Mouse (Mus musculus): ENCODE measurements around the gene Tex14.

The Tex14 gene

DNA sequence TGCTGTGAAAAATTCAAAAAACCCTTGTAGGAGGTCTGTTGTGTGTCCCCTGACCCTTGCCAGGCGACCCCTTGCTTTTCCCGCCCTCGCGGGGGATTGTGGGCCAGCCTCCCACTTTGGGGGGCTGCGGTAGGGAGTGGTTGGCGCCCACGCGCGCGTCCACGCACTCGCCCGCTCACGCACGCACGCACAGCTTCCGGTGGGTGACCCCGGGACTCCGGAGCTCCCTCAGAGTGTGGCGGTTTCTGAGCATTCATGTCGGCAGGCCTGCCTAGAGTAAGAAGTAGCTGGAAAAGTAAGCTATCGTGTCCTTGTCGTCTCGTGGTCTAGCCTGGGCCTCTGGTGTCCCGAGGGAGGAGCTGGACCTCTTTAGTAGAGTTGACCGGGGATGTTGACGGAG lies at the start of gene Tex14, which contains the start of gene Rad51c:
Gene Tex14, plus strand, starts transcription at position 190 of the 400 bp plus-strand sequence.
Gene Rad51c, minus strand, starts transcription at position 79 of the 400 bp plus-strand sequence.
- no peak for DNase-seq (ENCODE audit: low read depth, low spot score)

DNA sequence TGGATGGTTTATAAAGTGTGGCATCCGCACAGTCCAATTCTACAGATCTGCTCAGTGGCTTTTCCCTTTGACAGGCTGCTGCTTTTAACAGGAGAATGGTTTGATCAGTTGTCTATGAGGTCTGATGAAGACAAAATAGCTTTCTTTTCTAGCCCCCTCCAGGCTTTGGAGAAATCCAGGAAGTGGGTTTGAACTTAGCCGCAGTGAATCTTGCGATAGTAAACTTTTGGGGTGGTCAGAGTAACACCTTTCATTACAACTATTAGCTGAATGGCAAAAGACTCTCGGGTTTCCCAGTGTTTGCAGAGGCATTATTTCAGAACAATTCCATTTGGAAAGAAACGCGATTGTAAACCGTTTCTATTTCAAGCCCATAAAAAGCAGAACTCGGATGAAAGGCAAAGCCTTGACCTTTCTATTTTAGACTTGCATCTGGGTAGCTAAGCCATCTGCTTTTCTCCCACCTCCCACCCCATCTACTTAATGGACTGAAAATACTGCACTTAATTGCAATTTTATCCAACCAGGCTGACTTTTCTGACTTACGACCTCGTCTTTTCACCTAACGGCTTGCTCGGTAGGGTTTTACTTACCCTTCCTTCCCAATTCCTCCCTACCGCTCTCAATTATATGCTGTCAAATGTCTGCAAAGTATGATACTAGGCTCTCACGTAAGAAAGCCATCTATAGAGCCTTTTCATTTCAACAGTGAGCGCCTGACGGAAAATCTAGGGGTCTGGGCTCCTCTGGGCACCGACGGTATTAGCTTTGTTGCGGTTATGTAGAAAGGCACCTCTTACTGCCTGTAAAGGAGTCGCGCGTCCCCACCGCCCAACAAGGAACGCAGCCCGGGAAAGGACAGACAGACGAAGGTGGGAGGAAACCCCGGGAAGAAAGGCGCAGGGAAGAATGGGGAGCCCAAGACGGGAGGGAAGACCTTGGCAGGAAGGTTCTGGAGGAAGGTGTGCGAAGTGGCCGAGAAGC lies 47.3 kb upstream of the Tex14 start:
- no peak for DNase-seq (ENCODE audit: low read depth, low spot score)

DNA sequence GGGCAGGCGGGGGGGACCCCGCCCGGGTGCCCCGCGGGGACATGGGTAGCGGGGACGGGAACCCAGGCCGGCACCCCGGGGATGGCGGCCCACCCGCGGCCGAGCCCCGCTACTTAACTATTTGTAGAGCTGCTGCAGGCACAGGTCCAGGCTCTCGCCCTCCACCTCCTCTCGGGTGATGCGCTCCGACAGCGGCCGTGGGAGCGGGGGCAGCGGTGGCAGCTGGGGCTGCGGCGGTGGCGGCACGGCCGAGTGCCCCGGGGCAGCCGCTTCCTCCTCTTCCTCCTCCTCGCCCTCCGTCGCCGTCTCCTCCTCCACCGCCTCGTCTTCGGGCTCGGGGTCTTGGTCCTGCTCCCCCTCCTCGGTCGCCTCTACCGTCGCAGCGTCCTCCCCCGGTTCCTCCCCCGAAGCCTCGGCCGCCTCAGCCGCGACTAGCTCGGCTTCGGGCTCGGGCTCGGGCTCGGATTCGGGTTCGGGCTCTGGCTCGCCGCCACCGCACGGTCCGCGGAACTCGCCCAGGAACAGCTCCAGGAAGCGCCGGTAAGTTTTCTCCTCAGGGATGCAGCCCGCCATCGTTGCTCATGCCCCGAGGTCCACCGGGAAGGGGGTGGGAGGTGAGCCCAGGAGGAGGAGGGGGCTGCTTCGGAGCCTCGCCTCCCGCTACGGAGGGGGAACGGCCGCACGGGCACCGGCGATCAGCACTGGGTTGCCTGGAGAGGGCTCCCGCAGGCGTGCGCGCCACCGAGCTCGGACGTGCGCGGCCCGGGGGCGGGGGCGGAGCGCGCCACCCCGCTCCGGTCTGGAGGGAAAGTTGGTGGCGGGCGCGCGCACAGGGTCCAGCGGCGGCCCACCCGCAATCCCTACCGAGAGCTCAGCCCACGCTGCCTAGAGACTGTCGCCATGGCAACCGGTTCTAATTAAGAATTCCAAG lies 46.3 kb upstream of the Tex14 start, which contains the start of gene Ppm1e:
Gene Ppm1e, minus strand, starts transcription at position 693 of the 931 bp plus-strand sequence.
- no peak for DNase-seq (ENCODE audit: low read depth, low spot score)

DNA sequence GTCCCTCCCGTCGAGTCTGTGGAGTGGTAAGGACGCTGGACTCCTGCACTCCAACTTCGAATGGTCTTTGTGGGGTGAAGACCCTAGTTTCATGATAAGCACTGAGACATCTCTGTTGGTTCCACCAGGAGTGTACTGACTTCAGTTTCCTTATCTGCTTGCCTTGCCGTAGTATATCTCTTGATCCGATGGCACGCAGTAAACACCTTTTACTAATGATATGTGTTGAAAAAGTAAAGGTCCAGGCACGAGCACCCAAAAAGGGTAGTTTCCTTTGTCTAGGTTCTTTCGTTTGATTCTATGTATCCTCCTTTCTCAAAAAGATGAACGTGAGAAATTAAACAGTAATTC lies 45.6 kb upstream of the Tex14 start:
- DNase-seq (ENCODE audit: low read depth, low spot score): no peak

DNA sequence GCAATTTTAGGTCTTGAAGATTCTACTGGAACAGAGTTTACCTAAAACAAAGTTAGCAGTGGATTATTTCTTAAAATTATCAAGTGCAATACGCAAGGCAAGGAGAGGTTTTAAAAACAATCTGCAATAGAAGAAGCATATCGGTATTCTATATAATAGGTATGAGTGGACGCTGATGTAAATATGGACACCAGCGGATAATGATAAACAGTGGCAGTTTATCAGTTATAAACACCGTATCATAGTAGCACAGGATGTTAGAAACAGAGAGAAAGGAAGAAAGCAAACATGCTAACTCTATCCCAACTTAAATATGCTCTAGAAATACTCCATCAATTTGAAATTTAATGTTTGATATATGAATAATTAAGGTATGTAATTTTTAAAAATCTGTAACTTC lies 39.7 kb upstream of the Tex14 start:
- DNase-seq (ENCODE audit: low read depth, low spot score): no peak

DNA sequence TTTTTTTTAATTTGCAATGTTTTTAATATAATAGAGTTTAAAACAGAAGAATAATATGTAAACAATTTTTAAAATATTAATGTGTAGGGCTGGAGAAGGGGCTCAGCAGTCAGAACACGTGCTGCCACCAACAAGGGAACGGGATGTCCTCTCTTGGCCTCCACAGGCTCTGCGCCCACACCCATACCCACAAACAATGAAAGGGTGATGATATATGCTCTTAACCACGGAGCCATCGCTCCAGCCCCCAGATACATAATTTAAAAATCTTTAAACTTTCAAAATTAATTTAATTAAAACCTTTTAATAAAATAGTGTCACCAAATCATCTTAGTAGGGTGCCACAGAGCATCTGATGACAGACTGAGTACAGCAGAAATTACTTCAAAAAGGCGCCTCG lies 37.8 kb upstream of the Tex14 start:
- no peak for DNase-seq (ENCODE audit: low read depth, low spot score)

DNA sequence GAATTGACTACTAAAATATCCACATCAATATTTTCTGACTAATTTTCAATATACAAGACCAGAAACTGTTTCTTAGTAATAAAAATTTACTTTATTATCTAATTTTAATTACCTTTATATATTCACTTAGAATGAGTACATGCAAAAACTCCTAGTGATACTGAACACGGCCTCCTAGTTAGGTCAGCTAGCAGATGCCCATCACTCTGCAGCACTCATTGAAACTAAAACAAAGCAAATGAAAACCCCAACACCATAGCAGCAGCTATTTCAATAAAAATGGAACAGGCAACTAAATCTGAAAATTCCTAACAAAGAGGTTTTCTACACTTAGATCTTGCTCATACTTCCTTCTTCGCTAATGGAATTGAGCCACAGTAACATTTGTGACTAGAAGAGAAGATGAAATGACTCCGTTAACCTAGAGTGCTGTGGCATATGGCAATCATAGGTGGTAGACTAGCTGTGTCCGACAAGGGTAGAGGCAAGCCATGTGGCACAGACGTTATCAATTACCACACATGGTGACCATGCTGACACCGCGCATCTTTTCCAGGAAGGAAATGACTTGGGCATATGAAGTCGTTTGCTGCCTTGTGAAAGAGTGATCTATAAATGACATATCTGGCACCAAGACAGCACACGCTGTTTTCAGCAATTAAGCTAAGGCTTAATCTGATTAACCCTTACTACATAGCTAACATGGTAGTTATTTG lies 36.8 kb upstream of the Tex14 start:
- no peak for DNase-seq (ENCODE audit: low read depth, low spot score)

DNA sequence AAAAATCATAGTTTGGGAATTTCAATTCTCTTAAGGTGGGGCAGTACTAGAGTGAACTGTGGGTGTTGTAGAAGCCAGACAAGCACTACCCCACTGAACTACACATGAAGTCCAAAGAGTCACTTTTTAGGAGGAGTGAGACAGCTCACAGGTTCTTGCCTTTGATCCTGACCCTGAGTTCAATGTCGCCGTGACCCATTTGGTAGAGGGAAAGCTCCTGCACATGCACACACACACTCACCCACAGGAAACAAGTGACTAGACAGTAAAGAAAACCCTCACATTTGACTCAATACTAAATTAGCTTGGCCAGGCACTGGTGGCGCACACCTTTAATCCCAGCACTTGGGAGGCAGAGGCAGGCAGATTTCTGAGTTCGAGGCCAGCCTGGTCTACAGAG lies 20.3 kb upstream of the Tex14 start:
- no peak for DNase-seq (ENCODE audit: low read depth, low spot score)

DNA sequence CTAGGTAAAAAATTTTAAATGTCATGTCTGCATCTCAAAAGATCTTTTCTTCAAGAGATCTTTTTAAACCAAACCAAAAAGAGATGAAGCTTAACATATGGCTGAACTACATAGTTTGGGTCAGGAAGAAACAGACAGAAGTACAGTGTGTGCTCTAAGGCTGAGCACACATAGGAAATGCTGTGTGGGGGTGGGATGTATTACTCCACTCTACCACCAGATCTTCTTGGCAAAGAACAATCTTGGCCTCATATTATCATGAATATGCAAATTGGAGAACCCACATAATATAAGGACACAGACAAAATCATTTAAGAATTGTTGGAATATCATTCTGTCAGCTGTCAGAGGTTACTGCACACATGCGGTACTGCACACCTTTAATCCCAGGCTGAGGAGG lies 19.2 kb upstream of the Tex14 start:
- no peak for DNase-seq (ENCODE audit: low read depth, low spot score)

DNA sequence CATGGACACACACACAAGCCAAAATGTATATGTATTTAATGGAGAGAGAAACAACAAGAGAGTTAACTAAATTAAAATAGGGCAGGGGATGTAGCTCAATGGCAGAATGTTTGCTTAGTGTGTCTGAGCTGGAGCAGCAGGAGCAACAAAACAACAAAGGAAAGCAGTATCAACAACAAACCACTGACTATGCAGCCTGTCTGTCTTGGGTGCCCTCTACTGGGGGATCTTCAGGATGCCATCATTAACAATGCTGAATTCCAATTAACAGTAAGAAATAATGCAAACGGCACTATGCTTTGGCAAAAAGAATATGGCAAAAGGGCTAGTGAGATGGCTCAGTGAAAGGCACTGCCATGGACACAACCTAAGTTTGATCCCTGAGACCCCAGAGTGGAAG lies 11.0 kb upstream of the Tex14 start:
- peak; percentile 69 for DNase-seq (ENCODE audit: low read depth, low spot score)

DNA sequence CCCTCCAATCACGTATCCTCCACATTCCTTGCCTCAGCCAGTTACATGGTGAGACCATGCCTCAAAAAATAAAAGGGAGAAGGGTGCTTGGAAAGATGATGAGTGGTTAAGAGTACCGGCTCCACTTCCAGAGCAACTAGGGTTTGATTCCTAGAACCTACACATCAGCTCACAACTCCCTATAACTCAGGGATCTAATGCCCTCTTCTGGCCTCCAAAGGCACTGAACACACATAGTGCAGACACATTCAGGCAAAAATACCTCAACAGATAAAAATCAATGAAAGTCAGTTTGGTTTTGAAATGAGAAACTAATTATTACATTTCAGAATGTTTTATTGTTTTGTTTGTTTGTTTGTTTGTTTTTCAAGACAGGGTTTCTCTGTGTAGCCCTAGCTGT lies 6.5 kb upstream of the Tex14 start:
- DNase-seq (ENCODE audit: low read depth, low spot score): peak; percentile 27

DNA sequence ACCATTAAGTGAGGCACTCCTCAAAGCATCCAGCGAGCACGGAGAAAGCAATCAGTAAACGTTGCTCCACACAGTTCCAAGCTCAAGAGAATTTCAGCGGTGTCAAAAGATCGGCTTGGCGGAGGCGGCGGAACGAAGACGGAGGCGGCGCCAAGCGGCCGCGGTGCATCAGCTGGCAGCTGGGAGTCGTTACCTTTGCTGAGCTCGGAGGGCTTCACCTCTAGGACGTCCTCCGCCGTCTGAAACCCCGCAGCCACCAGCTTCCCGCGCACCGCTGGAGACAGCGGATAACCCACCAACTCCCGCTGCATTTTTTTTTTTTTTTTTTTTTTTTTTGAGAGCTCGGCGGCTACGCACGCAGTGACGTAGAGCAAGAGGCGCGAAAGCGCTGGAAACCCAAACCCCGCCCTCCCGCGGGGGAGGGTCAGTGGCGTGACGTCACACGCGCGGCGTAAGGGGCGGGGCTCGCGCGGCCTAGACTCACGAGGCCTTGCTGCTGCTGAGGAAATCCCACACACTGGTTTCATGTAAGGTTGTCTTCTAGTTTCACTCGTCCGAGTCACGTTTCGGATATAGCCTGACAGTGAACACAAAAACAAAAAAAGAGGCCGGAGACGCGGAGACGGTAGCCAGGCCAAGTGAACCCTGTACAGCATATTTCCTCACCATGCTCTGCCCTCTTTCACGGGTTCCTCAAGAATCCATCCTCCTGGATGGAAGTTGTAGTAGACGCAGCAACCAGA lies 583 bp upstream of the Tex14 start:
- DNase-seq (ENCODE audit: low read depth, low spot score): peak; percentile 93

DNA sequence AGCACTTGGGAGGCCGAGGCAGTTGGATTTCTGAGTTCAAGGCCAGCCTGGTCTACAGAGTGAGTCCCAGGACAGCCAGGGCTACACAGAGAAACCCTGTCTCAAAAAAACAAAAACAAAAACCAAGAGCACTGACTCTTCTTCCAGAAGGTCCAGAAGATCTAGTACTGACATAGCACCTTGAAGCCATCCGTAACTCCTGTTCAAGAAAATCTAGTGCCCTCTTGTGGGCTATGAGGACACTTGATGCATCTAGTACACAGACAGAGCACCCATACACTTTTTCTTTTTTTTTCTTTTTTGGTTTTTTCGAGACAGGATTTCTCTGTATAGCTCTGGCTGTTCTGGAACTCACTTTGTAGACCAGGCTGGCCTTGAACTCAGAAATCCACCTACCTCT lies 8.5 kb downstream of the Tex14 start:
- peak; percentile 68 for DNase-seq (ENCODE audit: low read depth, low spot score)

DNA sequence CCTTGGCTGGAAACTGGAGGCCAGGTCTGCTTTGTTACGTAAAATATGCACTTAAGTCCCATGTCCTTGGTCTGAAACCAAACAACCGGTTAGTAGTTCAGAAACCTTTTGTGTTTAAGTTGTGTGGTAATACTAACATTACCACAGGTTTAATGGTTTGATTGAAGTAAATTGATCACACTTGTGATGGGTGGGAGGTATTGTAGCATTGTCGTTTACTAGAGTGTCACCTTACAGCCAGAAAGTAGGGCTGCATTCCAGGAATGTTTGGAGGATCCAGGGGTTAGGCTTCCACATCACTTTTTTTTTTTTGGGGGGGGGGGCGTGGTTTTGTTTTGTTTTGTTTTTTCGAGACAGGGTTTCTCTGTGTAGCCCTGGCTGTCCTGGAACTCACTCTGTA lies 11.3 kb downstream of the Tex14 start:
- no peak for DNase-seq (ENCODE audit: low read depth, low spot score)

DNA sequence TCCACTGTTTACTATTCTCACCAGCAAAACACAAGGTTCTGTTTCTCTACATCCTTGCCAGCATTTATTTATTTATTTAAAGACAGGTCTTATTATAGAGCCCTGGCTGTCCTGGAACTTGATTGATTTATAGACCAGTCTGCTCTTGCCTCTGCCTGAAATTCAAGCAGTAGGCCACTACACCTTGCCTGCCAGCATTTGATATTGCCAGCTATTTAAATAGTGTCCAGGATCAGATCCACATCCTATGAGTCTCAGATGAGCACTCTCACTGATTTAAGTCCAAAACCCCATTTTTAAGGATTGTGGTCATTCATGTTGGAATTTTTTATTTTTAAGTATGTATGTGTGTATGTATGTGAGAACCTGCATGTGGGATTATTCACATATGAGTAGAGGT lies 16.0 kb downstream of the Tex14 start:
- DNase-seq (ENCODE audit: low read depth, low spot score): no peak

DNA sequence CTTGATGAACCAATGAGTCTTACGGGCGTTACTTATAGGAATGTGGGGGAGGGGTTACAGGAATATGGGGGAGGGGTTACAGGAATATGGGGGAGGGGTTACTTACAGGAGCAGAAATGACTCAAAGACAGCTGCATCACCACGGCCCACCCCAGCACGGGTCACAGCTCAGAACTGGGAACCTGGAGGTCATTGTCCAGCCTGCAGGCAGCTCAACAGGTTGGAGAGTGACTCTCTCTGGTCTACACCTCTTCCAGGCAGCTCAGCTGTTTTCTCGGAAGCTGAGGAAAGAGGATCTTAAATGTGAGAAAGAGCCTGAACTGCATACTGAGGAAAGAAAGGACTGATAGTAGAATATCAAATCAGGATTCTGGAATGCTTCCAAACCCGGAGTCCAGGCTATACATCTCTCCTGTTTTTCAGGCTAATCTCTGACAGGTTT lies 16.9 kb downstream of the Tex14 start:
- DNase-seq (ENCODE audit: low read depth, low spot score): peak; percentile 50

DNA sequence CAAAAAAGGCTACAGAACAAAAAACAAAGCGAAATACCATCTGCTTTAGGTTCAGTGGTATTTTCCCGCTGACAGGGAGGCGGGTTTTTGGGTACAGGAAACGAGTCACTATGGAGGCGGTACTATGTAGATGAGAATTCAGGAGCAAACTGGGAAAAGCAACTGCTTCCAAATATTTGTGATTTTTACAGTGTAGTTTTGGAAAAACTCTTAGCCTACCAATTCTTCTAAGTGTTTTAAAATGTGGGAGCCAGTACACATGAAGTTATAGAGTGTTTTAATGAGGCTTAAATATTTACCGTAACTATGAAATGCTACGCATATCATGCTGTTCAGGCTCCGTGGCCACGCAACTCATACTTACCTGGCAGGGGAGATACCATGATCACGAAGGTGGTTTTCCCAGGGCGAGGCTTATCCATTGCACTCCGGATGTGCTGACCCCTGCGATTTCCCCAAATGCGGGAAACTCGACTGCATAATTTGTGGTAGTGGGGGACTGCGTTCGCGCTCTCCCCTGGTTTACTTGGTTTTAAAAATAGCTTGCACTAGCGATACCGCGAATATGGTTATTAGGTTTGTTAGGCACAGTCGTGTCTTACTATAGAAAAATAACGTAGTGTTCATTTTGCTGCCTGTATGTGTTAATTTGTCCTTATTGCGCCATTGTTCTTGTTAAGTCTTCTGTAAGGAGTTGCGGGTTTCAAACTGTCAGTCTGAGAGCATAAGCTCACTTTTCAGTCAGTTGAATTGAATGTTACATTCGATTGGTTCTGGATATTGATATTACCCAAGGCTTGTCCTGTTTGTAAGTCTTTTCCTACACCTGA lies 17.9 kb downstream of the Tex14 start:
- peak; percentile 98 for DNase-seq (ENCODE audit: low read depth, low spot score)

DNA sequence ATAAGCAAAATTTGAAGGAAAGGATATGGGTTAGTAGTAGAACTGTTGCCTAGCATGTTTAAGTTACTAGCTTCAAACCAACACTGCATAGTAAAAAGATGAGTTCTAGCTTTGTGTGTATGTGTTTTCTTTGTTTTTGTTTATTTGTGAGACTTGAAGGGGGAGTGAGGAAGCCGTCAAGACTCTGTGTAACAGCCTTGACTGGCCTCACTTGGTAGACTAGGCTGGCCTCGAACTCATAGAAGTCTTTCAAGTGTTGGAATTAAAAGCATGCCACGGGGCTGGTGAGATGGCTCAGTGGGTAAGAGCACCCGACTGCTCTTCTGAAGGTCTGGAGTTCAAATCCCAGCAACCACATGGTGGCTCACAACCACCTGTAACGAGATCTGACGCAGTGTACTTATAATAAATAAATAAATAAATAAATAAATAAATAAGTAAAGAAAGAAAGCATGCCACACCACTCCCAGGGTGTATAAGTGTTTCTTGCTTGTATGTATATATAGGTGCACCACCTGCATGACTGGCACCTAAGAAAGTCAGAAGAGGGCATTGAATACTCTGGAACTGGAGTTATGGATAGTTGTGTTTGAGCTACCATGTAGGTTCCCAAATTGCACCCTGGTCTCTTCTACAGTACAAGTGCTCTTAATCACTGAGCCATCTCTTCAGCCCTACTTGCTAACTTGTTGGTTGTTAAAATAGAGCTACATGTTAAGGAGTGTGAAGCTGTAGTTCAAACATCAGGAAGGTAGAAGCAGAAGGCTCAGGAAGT lies 18.9 kb downstream of the Tex14 start:
- DNase-seq (ENCODE audit: low read depth, low spot score): peak; percentile 55

DNA sequence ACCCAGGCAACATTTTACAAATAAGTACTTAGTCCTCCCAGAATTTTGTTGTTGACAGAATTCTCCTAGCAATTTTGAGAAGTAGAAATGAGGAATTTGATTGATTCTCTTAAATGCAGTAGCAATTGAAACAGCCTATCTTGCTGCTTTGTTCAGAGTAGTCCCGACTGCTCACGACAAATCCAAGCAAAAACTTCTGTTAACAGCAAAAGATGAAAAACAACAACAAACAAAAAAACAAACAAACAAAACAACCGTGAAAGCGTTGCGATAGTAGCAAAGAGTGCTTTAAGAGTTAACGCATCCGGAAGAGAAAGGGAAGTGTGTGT lies 21.2 kb downstream of the Tex14 start:
- DNase-seq (ENCODE audit: low read depth, low spot score): no peak

Data from 3T3-L1 (cell line).